Mouse (Mus musculus) cerebellum, adult 2 months (tissue): ENCODE data around the gene Evi2a. TPM values are rescaled to one million over a fixed set of nuclear protein-coding genes. Genes with fewer than 3 reads are reported as not detected.

Source experiments
- DNase-seq, 2 experiments: peaks; one replicate each; pipeline ENCODE4 v3.0.0; 2021
- H3K27ac ChIP-seq: fragments of 200-500 bp; 2 replicates; pipeline ENCODE4 v1.5.1; 2012; ENCODE audit warnings: low read length, control low read depth, inconsistent platforms; ENCODE audit not compliant: insufficient read depth
- H3K27me3 ChIP-seq: fragments of 200-500 bp; 2 replicates; pipeline ENCODE4 v1.6.1; 2012; ENCODE audit warnings: inconsistent platforms, mild to moderate bottlenecking, low read length, moderate library complexity; ENCODE audit not compliant: control insufficient read depth, insufficient read depth
- H3K4me1 ChIP-seq: fragments of 200-500 bp; 2 replicates; pipeline ENCODE4 v1.6.1; 2011; ENCODE audit warnings: low read length; ENCODE audit not compliant: control insufficient read depth, insufficient read depth
- H3K4me3 ChIP-seq: fragments of 200-500 bp; replicated peaks from 2 replicates; pipeline ENCODE3; 2011; ENCODE audit warnings: mild to moderate bottlenecking, low read depth, low read length, control low read depth; ENCODE audit not compliant: insufficient read depth
- CTCF ChIP-seq: fragments of 200-500 bp; IDR thresholded peaks from 2 replicates; pipeline ENCODE4 v1.5.1; 2011; ENCODE audit warnings: low read depth, mild to moderate bottlenecking, control low read depth, low read length, moderate library complexity, borderline replicate concordance; ENCODE audit not compliant: insufficient read depth
- POLR2A ChIP-seq: fragments of 200-500 bp; IDR thresholded peaks from 2 replicates; pipeline ENCODE4 v1.6.1; 2011; ENCODE audit warnings: low read length, control low read depth, borderline replicate concordance; ENCODE audit not compliant: insufficient read depth
- WGBS: fragments of 180-500 bp; shearing (Covaris S2); methylation state at CpG from one replicate; pipeline ENCODE4 v1.1.7; 2018; 5-methylcytosine and 5-hydroxymethylcytosine counted together
- polyA plus RNA-seq: library from polyadenylated mRNA; depleted of rRNA; stranded (reverse); fragments of >200 nt; gene quantifications from 2 replicates; pipeline ENCODE4 v1.2.3, GENCODE M21; 2012; rRNA removed

Evi2a gene
- polyA plus RNA-seq, 1 experiment: 72.3 TPM

- no peak for DNase-seq
- Histone ChIP-seq H3K4me3 (no peak overlapping the region), H3K27me3 (no peaks in the 10 kb centered on the region), H3K27ac (no peak overlapping the region), H3K4me1 (no peaks in the 10 kb centered on the region)
- TF ChIP-seq POLR2A: no peak
- no peak for TF ChIP-seq CTCF
- WGBS: 95% methylated on average over 6 of the region's 6 CpGs
Observed at GRCm38 (mm10) chr11:79483392-79483791, 47.0 kb downstream of the Evi2a start.

Other genes with a start within 250 kb of the Evi2a start
- not detected in 2 replicates for gene Gm9964, start 233.7 kb downstream of the Evi2a start, polyA plus RNA-seq
- 37.4 and 40.6 TPM in 2 replicates for gene Nf1, start 190.9 kb downstream of the Evi2a start, polyA plus RNA-seq
- 127 and 137 TPM in 2 replicates for gene Omg, start 26.5 kb downstream of the Evi2a start, polyA plus RNA-seq
- 1.2 TPM in 2 replicates for gene Evi2b, start 6.8 kb downstream of the Evi2a start, polyA plus RNA-seq
- 0.10 and 0.16 TPM in 2 replicates for gene Evi2, start within 50 bp of the Evi2a start, polyA plus RNA-seq
- 94.8 and 95.7 TPM in 2 replicates for gene Rab11fip4, start 60.6 kb upstream of the Evi2a start, polyA plus RNA-seq